Mouse (Mus musculus): Measurements from ENCODE around the gene Dapp1.
"Not testable (repeated sequence)": the region's sequence is repeated elsewhere in the genome, so short reads cannot be mapped to it uniquely, and the experiment has no call there.

The Dapp1 gene

DNA sequence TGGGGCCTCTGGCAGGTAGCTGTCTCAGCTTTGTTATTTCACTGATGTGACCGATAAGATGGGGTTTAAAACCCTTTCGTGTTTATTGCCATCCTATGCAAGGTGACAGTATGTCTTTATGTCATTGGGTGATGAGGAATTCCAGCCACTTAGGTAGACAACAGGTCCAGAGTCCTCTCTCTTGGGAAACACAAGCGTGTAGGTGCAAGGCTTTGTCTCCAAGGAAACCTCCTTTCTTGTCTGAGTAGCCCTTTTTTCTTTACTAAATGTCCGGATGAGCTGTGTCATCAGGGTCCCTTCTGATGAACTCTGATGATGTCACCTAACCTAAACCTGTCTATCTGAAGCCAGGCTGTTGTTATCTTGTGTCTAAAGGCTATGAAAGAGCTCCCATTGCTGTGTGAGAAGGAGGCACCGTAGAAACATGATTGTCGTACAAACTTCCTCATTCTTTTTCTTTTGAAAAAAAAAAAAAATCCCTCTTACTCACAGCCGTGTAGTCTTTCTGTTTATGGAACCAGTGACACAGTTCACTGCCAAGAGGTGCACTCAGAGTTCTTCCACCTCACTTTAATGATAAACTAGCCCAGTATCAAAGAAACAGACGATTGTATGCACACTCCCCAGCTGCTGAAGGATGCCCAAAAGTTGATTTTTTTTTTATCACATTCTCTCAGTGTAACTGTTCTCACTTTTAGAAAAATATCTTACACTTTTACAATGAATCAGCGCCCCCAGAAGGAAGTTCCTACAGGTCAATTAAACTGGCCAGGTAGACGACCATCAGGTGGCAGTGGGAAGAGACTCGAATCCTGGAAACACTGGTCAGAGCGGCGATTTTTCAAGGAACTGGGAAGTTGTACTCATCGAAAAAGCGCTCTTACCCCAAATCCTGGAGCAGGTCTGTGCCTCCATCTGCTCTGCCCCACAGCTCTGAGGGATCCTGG lies 637 bp downstream of the Dapp1 start:
- no peak for DNase-seq

- no peak for DNase-seq
These were observed 3.1 kb downstream of the Dapp1 start for GRCm38 (mm10) chr3:137978233-137978632.

DNA sequence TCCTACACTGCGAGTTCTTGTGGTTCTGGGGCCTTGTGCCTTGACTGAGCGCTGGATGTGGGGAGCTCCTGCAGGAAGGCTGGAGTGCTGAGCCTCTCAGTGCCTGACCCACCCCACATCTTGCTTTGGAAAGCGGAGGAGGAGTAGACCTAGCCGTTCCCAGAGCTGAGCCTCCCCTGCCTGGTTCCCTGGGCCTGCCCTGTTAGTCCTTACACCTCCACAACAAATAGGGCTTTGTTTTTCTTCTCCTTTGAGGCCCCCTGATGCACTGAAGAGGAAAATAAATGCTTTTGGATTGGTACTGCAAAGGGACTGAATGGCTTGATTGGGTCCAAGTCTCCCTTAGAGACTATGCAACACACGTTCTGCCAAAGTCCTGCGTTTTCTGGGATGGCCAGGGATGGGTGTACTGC lies 3.7 kb downstream of the Dapp1 start:
- DNase-seq = no peak

- no peak for DNase-seq
These were observed 4.3 kb downstream of the Dapp1 start for GRCm38 (mm10) chr3:137976943-137977628.

- DNase-seq = no peak
These were observed 5.4 kb downstream of the Dapp1 start for GRCm38 (mm10) chr3:137975856-137976423.

- no peak for DNase-seq
These were observed 5.9 kb downstream of the Dapp1 start for GRCm38 (mm10) chr3:137975435-137975834.

DNA sequence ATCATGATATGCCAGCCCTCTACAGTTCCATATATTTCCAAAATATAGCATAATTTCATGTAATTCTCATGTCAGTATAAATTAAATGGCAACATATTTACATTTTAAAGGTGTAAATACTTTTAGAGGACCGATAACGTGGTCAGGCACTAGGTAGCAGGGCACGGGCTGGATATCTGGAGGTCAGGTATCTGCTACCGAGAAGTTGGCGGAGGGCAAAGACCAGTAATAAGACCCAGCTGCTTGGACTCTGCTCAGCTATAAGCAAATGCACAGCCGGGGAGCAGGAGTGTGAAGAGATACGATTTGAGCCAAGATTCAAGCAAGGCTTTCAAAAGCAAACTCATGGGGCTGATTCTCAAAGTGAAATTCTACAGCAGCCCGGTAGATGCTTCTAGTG lies 7.0 kb downstream of the Dapp1 start:
- no peak for DNase-seq

DNA sequence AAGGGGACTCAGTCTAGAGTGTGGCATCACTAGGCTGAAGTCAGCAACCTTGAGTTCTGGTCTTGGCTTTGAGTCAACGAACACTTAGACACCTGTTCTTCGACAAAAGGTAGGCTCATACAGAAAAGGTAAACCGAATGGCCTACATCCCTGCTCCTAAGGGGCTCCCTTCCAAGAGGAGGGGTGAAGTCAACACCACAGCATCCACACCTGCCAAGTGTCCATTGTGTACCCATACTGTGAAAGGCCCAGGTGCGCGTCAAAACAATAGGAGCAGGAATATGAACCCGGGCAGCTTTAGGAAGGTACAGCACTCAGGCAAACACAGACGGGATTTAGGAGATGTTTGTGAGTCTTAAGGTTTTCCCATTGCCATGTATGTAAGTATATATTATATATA lies 8.4 kb downstream of the Dapp1 start:
- DNase-seq = no peak

GRCm38 (mm10) chr3:137972224-137972623 lies 9.1 kb downstream of the Dapp1 start:
- no peak for DNase-seq

GRCm38 (mm10) chr3:137969951-137970350 lies 11.4 kb downstream of the Dapp1 start:
- no peak for DNase-seq

- DNase-seq = no peak
These were observed 12.4 kb downstream of the Dapp1 start for GRCm38 (mm10) chr3:137968820-137969486.

- no peak for DNase-seq
These were observed 13.1 kb downstream of the Dapp1 start for GRCm38 (mm10) chr3:137968105-137968819.

DNA sequence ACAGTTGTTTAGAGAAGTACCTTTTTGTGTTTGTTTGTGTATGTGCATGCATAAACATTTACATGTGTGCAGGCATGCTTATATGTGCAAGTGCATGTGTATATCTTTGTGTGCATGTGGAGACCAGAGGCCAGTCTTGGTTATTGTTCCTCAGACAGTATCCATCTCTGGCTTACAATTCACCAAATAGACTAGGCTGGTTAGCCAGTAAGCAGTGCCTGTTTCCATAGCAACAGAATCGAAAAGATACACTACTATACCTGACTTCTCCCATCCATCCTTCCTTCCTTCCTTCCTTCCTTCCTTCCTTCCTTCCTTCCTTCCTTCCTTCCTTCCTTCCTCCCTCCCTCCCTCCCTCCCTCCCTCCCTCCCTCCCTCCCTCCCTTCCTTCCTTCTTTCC lies 17.3 kb downstream of the Dapp1 start:
- not testable (repeated sequence) for DNase-seq

DNA sequence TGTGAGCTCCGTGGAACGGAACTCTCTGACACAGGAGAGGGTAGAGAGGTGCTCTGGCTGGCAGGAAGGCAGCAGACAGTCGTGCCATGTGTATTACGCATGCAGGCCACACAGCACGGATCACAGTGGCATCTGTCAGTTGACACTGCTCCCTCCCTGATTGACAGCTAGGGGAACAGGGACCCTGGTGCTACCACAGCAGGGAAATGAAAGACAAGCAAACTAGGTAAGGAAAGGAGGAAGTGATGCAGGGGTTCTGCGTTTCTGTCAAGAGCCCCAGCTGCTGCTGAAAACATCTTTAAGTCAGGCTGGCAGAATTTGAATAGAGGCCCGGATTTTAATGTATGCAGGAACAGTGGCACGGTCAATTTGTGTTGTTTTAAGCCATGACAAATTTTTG lies 17.8 kb downstream of the Dapp1 start:
- DNase-seq = no peak

DNA sequence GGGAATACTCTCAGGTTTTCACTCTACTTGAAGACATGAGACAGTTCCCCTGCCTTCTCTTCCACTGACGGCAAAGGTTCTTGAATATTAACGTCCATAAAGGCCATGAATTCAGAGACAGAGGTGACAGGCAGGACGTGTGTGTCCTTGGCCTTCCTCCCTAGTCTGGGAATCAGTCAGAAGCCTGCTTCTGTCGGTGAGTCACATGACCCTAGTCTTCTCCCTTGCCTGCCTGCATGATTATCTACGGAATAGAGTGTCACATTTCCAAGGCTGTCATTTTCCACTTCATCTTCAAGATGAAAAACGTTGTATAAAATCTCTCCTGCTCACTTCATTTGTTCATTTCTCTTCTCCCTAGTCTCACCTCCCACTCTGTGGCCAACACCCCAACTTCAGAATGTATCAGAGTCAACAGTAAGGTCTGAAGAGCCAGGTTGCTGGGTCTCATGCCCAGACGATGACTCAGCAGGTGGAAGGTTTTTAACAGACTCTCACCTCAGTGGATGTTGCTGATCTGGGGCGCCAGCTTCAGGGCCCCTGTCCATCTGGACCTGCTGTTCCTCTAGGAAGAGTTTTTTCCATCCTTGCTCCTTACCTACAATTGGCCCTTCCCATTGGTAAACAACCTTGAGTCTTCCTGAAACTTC lies 19.5 kb downstream of the Dapp1 start:
- no peak for DNase-seq

DNA sequence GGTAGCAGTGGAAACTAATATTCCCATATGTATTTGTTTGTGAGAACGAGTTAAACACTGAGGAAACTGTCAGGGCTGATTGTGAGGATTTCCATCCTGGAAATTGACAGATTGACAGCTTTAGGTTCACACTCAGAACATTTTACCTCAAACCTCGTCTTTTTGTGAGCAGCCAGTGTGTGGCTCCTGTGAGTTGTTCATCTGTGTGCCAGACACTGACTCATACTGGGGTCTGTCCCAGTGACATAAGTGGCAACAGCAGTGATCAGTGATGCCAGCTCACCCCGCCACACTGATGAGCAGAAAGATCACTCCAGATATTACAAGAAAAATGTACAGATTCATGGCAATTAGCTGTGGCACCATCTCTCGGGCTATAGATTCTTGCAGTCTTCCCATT lies 21.9 kb downstream of the Dapp1 start:
- no peak for DNase-seq

- DNase-seq = no peak
These were observed 23.0 kb downstream of the Dapp1 start for GRCm38 (mm10) chr3:137958352-137958751.

DNA sequence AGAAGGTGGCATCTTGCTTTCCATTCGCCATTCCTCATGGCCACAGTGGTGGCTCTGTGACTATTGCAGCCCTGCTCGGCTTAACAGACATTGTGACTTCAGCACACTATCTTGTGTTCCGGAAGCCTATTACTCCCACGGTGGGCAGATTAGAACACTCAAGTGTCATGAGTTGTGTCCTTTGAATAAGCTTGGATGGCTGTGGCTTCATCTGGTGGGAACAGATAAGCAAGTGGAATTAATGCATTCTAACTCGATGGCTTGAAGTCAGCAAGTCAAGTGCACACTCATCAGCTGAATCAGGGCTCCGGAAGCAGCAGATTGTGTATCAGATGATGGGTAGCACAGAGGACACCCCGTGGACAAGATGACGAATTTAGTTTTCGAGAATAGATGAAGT lies 23.5 kb downstream of the Dapp1 start:
- no peak for DNase-seq

DNA sequence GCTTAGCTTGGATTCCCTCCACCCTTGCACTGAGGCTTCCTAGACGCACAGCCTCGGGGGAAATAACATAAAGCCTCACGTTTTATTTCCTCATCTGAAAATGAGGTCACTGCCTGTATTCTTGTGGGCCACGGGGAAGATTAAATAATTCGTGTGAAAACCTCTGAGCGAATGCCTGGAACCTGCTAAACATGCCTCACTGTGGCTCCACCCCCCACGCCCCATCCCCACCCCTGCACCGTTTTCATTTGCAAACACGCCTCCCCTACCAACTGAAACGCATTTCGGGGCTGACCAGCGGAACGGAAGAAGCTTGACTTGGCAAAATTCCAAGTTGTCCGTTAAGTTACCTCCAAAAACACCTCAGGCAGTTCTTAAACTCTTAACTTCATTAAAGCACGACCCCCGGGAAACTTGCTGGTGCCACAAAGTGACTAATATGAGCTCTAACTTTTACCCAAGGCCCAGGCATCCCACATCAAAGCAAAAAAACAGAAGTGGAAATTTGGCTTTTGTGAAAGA lies 25.7 kb downstream of the Dapp1 start:
- DNase-seq = no peak

- no peak for DNase-seq
These were observed 27.0 kb downstream of the Dapp1 start for GRCm38 (mm10) chr3:137954256-137954916.
